Mouse (Mus musculus) spleen, embryonic (tissue): Measurements from ENCODE around the gene Kdm5a.

ENCODE experiments used
- CTCF ChIA-PET: fragments of 350-600 bp; sonication (Branson Sonifier 250); formaldehyde crosslinking; loops from one replicate; lab custom pipeline; 2022; lab: Charles Lee

Kdm5a gene

GRCm38 (mm10) chr6:120363688-120364522, at the start of gene Kdm5a, which contains the start of gene Ccdc77:
Gene Kdm5a, plus strand, starts transcription at chr6:120364124.
Gene Ccdc77, minus strand, starts transcription at chr6:120364374.
- CTCF ChIA-PET, result no interaction called here

GRCm38 (mm10) chr6:120318303-120318940, 45.5 kb upstream of the Kdm5a start:
- CTCF ChIA-PET, result interaction anchor here (1.3 kb wide), 1 partner anchor 9 kb away, joined by 4 read pairs; no protein-coding TSS in a partner anchor

- CTCF ChIA-PET, result no interaction called here
Measured at GRCm38 (mm10) chr6:120319129-120319528, 44.8 kb upstream of the Kdm5a start.

GRCm38 (mm10) chr6:120320369-120320768, 43.6 kb upstream of the Kdm5a start:
- CTCF ChIA-PET, result no interaction called here

- CTCF ChIA-PET, result interaction anchor here (0.7 kb wide), 1 partner anchor 91 kb away, joined by 3 read pairs; no protein-coding TSS in a partner anchor
Measured at GRCm38 (mm10) chr6:120324295-120324927, 39.5 kb upstream of the Kdm5a start.

GRCm38 (mm10) chr6:120332351-120332750, 31.6 kb upstream of the Kdm5a start:
- CTCF ChIA-PET, result interaction anchor here (0.6 kb wide), 1 partner anchor 906 kb away, joined by 3 read pairs; no protein-coding TSS in a partner anchor

- CTCF ChIA-PET, result no interaction called here
Measured at GRCm38 (mm10) chr6:120343992-120344391, 19.9 kb upstream of the Kdm5a start.

GRCm38 (mm10) chr6:120349018-120349417, 14.9 kb upstream of the Kdm5a start:
- CTCF ChIA-PET, result no interaction called here

- CTCF ChIA-PET, result interaction anchor here (0.6 to 0.8 kb wide), 2 partner anchors 10 to 866 kb away, joined by 3 to 5 read pairs; no protein-coding TSS in a partner anchor
Measured at GRCm38 (mm10) chr6:120356478-120356877, 7.4 kb upstream of the Kdm5a start.

- CTCF ChIA-PET, result interaction anchor here (0.5 to 0.8 kb wide), 3 partner anchors 10 to 866 kb away, joined by 3 to 5 read pairs (median 3); no protein-coding TSS in a partner anchor
Measured at GRCm38 (mm10) chr6:120356951-120357945, 6.7 kb upstream of the Kdm5a start.

GRCm38 (mm10) chr6:120362124-120362523, 1.8 kb upstream of the Kdm5a start:
- CTCF ChIA-PET, result no interaction called here

GRCm38 (mm10) chr6:120362774-120363687, 893 bp upstream of the Kdm5a start:
- CTCF ChIA-PET, result no interaction called here

- CTCF ChIA-PET, result no interaction called here
Measured at GRCm38 (mm10) chr6:120364523-120364905, 590 bp downstream of the Kdm5a start.

- CTCF ChIA-PET, result no interaction called here
Measured at GRCm38 (mm10) chr6:120365051-120365450, 1.1 kb downstream of the Kdm5a start.

GRCm38 (mm10) chr6:120376736-120377135, 12.8 kb downstream of the Kdm5a start:
- CTCF ChIA-PET, result no interaction called here

GRCm38 (mm10) chr6:120390054-120390453, 26.1 kb downstream of the Kdm5a start:
- CTCF ChIA-PET, result no interaction called here

- CTCF ChIA-PET, result interaction anchor here (0.6 to 1.4 kb wide), 3 partner anchors 14 to 898 kb away, joined by 5 to 16 read pairs (median 11); no protein-coding TSS in a partner anchor
Measured at GRCm38 (mm10) chr6:120392811-120393210, 28.9 kb downstream of the Kdm5a start.

- CTCF ChIA-PET, result interaction anchor here (0.5 kb wide), 1 partner anchor 544 kb away, joined by 3 read pairs; no protein-coding TSS in a partner anchor
Measured at GRCm38 (mm10) chr6:120395622-120396345, 31.9 kb downstream of the Kdm5a start.

- CTCF ChIA-PET, result interaction anchor here (0.7 kb wide), 1 partner anchor 10 kb away, joined by 3 read pairs; no protein-coding TSS in a partner anchor
Measured at GRCm38 (mm10) chr6:120403936-120404335, 40.0 kb downstream of the Kdm5a start.
